ENCODE assay signal across 19 mouse cellular contexts in the genomic region with DNA sequence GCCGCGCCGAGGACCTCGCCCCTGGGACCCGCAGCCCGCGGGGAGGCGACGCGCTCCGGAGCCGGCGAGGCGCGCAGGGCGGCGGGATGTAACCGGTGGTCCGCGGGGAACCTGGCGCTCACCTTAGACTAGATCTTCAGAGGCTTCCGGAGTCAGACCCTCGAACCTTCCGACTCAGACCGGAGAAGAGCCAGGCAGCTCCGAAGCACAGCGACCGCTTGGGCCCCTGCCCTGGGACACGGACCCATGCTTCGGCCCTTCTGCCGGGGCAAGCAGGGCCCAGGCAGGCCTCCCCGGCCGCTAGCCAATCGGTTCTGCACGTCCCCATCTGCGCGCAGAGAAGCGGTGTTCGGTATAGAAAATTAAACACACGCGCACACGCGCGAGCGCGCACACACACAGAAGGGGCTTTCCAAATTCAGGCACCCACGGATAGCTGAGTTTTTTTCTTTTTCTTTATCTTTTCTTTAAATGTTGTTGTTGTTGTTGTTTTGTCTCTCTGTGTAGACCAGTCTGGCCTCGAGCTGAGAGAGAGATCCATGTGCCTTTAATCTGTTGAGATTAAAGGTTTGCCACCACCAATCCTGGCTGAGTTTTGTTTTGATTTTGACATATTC. TPM values are rescaled to one million over a fixed set of nuclear protein-coding genes. Genes with fewer than 3 reads are reported as not detected.
A peak's percentile ranks its signal among the peaks of the same experiment; 100 is the strongest.
DNase-seq lines count a peak whose midpoint lies in the region; ATAC-seq and TF ChIP-seq lines count a peak whose summit lies in the region.
"Had no signal": no experiment of that assay in that cellular context is flagged by ENCODE, and none has a peak within 500 bp of the region (broad histone marks: within the 10 kb centered on the region; RNA-seq: fewer than 3 reads in every experiment).

No protein-coding gene starts in this region.

- H3K27me3 ChIP-seq in forebrain, embryonic 13.5 days = peaks cover 98% of the 10 kb centered on the region
- H3K27me3 ChIP-seq in forebrain, embryonic 11.5 days (ENCODE audit: control insufficient read depth, insufficient read depth, low read length) = peaks cover 94% of the 10 kb centered on the region
- H3K27me3 ChIP-seq in midbrain, embryonic 14.5 days (ENCODE audit: control insufficient read depth, insufficient read depth, low read length) = peaks cover 90% of the 10 kb centered on the region
- peaks cover 98% of the 10 kb centered on the region for H3K27me3 ChIP-seq in midbrain, embryonic 13.5 days
- peaks cover 100% of the 10 kb centered on the region for H3K27me3 ChIP-seq in limb, embryonic 10.5 days (ENCODE audit: low read depth, poor library complexity, severe bottlenecking)

- peak overlapping the region; percentile 9; the same call in 1 of the 2 replicates for H3K4me3 ChIP-seq in forebrain, embryonic 13.5 days
- H3K4me3 ChIP-seq in forebrain, embryonic 11.5 days (ENCODE audit: low read depth, low read length) = no peak overlapping the region
- no peak overlapping the region for H3K4me3 ChIP-seq in midbrain, embryonic 14.5 days (replicated peaks; ENCODE audit: low read depth, low read length)
- H3K4me3 ChIP-seq in midbrain, embryonic 13.5 days (replicated peaks) = no peak overlapping the region
- peak overlapping the region; percentile 25; the same call in 1 of the 2 replicates for H3K4me3 ChIP-seq in limb, embryonic 10.5 days
- no peak overlapping the region for H3K4me3 ChIP-seq in layer of hippocampus, adult 2 months
- H3K4me3 ChIP-seq: heart, embryonic 13.5 days had no signal

- peaks cover 15% of the 10 kb centered on the region for H3K4me1 ChIP-seq in forebrain, embryonic 13.5 days
- peaks cover 11% of the 10 kb centered on the region; the same call in 1 of the 2 replicates for H3K4me1 ChIP-seq in forebrain, embryonic 11.5 days (replicated peaks; ENCODE audit: control insufficient read depth, insufficient read depth, low read length)
- H3K4me1 ChIP-seq in midbrain, embryonic 14.5 days (ENCODE audit: control insufficient read depth, insufficient read depth, low read length) = no peaks in the 10 kb centered on the region
- H3K4me1 ChIP-seq in midbrain, embryonic 13.5 days (replicated peaks) = peaks cover 14% of the 10 kb centered on the region
- peaks cover 25% of the 10 kb centered on the region for H3K4me1 ChIP-seq in limb, embryonic 10.5 days

- H3K9me3 ChIP-seq in forebrain, embryonic 13.5 days (replicated peaks) = no peaks in the 10 kb centered on the region
- no peaks in the 10 kb centered on the region for H3K9me3 ChIP-seq in forebrain, embryonic 11.5 days (ENCODE audit: control insufficient read depth, low read length)
- no peaks in the 10 kb centered on the region for H3K9me3 ChIP-seq in midbrain, embryonic 14.5 days (ENCODE audit: control insufficient read depth, low read length)
- no peaks in the 10 kb centered on the region for H3K9me3 ChIP-seq in midbrain, embryonic 13.5 days
- H3K9me3 ChIP-seq in limb, embryonic 10.5 days (replicated peaks) = no peaks in the 10 kb centered on the region
- H3K9me3 ChIP-seq: heart, embryonic 13.5 days had no signal

- no peak overlapping the region for H3K27ac ChIP-seq in forebrain, embryonic 13.5 days
- H3K27ac ChIP-seq in forebrain, embryonic 11.5 days (ENCODE audit: low read depth, low read length) = no peak overlapping the region
- H3K27ac ChIP-seq in midbrain, embryonic 14.5 days (replicated peaks; ENCODE audit: low read depth, low read length) = no peak overlapping the region
- no peak overlapping the region for H3K27ac ChIP-seq in midbrain, embryonic 13.5 days
- H3K27ac ChIP-seq in limb, embryonic 10.5 days = no peak overlapping the region
- no peak overlapping the region for H3K27ac ChIP-seq in layer of hippocampus, adult 2 months
- H3K27ac ChIP-seq: heart, embryonic 13.5 days; kidney, postnatal 0 days had no signal

- WGBS in forebrain, embryonic 13.5 days = under 1% methylated on average over 45 of the region's 48 CpGs
- under 1% methylated on average over 48 of the region's 48 CpGs for WGBS in forebrain, embryonic 11.5 days
- WGBS in midbrain, embryonic 14.5 days = under 1% methylated on average over 48 of the region's 48 CpGs
- WGBS in midbrain, embryonic 13.5 days = under 1% methylated on average over 38 of the region's 48 CpGs
- WGBS in limb, embryonic 10.5 days = under 1% methylated on average over 48 of the region's 48 CpGs

- ATAC-seq in forebrain, embryonic 13.5 days = no peak
- ATAC-seq in forebrain, embryonic 11.5 days (replicated peaks; ENCODE audit: low FRiP score) = no peak
- ATAC-seq in midbrain, embryonic 14.5 days (ENCODE audit: low FRiP score, low TSS enrichment) = no peak
- no peak for ATAC-seq in midbrain, embryonic 13.5 days

- H3K4me2 ChIP-seq in forebrain, embryonic 13.5 days = peak overlapping the region; percentile 7; the same call in 1 of the 2 replicates
- no peak overlapping the region for H3K4me2 ChIP-seq in forebrain, embryonic 11.5 days (ENCODE audit: low read depth, low read length, severe bottlenecking)
- no peak overlapping the region for H3K4me2 ChIP-seq in midbrain, embryonic 14.5 days (ENCODE audit: low read length)
- H3K4me2 ChIP-seq in midbrain, embryonic 13.5 days (replicated peaks) = no peak overlapping the region
- H3K4me2 ChIP-seq: heart, embryonic 13.5 days had no signal

- H3K36me3 ChIP-seq in forebrain, embryonic 13.5 days (ENCODE audit: poor library complexity, severe bottlenecking) = no peaks in the 10 kb centered on the region
- no peaks in the 10 kb centered on the region for H3K36me3 ChIP-seq in forebrain, embryonic 11.5 days (ENCODE audit: control insufficient read depth, insufficient read depth, low read length)
- H3K36me3 ChIP-seq in midbrain, embryonic 14.5 days (ENCODE audit: control insufficient read depth, insufficient read depth, low read length) = no peaks in the 10 kb centered on the region
- no peaks in the 10 kb centered on the region for H3K36me3 ChIP-seq in midbrain, embryonic 13.5 days
- H3K36me3 ChIP-seq in limb, embryonic 10.5 days = no peaks in the 10 kb centered on the region
- H3K36me3 ChIP-seq: heart, embryonic 13.5 days had no signal

- DNase-seq in forebrain, embryonic 11.5 days (ENCODE audit: low spot score) = no peak
- DNase-seq in midbrain, embryonic 14.5 days = peak; percentile 43
- peak; percentile 67 for DNase-seq in limb, embryonic 10.5 days (ENCODE audit: low spot score)
- no peak for DNase-seq in layer of hippocampus, adult 2 months (ENCODE audit: low spot score in 2 of 2)
- no peak for DNase-seq in spleen, postnatal 10 days (ENCODE audit: low spot score in 2 of 2)
- DNase-seq: cerebellum, adult 9-11 months; gastrocnemius, postnatal 14 days; left cerebral cortex, postnatal 4 days; lung, adult 2 months; right cerebral cortex, adult 18-20 months; thymus, adult 2 months had no signal

- no peak for TF ChIP-seq CTCF in layer of hippocampus, adult 2 months (conservative IDR thresholded peaks at IDR 0.05)

- no peak overlapping the region for H3K9ac ChIP-seq in forebrain, embryonic 13.5 days
- H3K9ac ChIP-seq in forebrain, embryonic 11.5 days (ENCODE audit: low read length) = no peak overlapping the region
- H3K9ac ChIP-seq in midbrain, embryonic 14.5 days (replicated peaks; ENCODE audit: low read length) = no peak overlapping the region
- H3K9ac ChIP-seq in midbrain, embryonic 13.5 days (replicated peaks) = no peak overlapping the region
- H3K9ac ChIP-seq: heart, embryonic 13.5 days had no signal

RNA-seq across cellular contexts. Expression of a gene that starts 10.9 kb away (rescaled TPM):
- not detected in 2 replicates for polyA plus RNA-seq in forebrain, embryonic 13.5 days (2015; fragmentation: Nextera tagmentation; extraction: Ambion mirVana)
- 0.44 and 0.55 TPM in 2 replicates for polyA plus RNA-seq in forebrain, embryonic 11.5 days (2014; fragmentation: Nextera tagmentation; extraction: Ambion mirVana)
- polyA plus RNA-seq in midbrain, embryonic 14.5 days (2014; fragmentation: Nextera tagmentation; extraction: Ambion mirVana) = not detected in 2 replicates
- not detected in 2 replicates for polyA plus RNA-seq in midbrain, embryonic 13.5 days (2015; fragmentation: Nextera tagmentation; extraction: Ambion mirVana)
- polyA plus RNA-seq in limb, embryonic 10.5 days (2016; fragmentation: Nextera tagmentation; extraction: Ambion mirVana) = 0.13 and 0.35 TPM in 2 replicates
- not detected for total RNA-seq in layer of hippocampus, adult 2 months (2021)
- total RNA-seq: gastrocnemius, postnatal 14 days; layer of hippocampus, postnatal 10 days; left cerebral cortex, postnatal 4 days; megakaryocyte progenitor cell, adult 5-6 weeks had no signal
- polyA plus RNA-seq: C2C12; kidney, postnatal 0 days; lung, adult 2 months; spleen, adult 2 months had no signal

Comparison
In these comparisons a context has a peak if more than half of its experiments do, and no peak if none do; other contexts are left out.
1. H3K4me3 ChIP-seq: peak in forebrain, embryonic 13.5 days (single experiment) and limb, embryonic 10.5 days (single experiment); none in forebrain, embryonic 11.5 days (single experiment), midbrain, embryonic 14.5 days (single experiment), midbrain, embryonic 13.5 days (single experiment) and layer of hippocampus, adult 2 months (single experiment).
2. DNase-seq: peak in midbrain, embryonic 14.5 days (single experiment) and limb, embryonic 10.5 days (single experiment); none in forebrain, embryonic 11.5 days (single experiment), layer of hippocampus, adult 2 months (0 of 2) and spleen, postnatal 10 days (0 of 2).